Mouse (Mus musculus): ENCODE results near the gene Zbtb44. TPM values are rescaled to one million over a fixed set of nuclear protein-coding genes. Genes with fewer than 3 reads are reported as not detected.

Gene Zbtb44
- polyA plus RNA-seq, 1 experiment, result 12.3 TPM

DNA sequence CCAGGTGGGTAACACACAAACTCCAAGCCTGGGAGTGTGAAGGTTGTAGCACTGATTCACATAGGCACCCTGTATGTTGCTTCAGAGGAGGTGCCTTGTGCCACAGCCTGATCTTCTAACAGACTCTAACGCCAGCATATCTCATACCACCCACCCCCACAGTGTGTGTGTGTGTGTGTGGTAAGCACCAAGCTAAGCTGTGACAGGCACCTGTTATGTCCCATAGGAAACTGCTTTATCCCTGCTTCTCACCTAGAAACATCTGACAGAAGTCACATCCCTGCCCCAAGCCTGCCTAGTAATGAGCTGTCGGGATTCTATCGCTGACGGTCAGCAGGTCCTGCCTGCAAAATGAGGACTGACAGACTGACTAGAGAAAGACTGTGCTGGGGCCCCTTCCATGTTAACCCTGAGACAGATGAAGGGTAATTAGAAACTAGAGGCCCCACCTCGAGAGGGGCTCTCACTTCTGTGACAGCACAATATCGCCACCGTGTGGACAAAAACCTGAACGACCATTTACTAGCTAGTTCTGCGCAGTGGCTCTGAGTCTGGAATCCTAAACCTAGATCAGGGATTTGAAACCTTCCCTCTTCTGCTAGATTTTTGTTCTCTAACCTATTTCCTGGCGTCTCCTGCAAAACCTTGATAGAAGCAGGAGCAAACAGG, 55.8 kb downstream of the Zbtb44 start:
- H3K4me1 ChIP-seq (ENCODE audit: control insufficient read depth, insufficient read depth, insufficient read length, low read length), result no peaks in the 10 kb centered on the region
- no peak overlapping the region for H3K4me3 ChIP-seq (ENCODE audit: insufficient read depth, low read depth, low read length)
- H3K27ac ChIP-seq (replicated peaks; ENCODE audit: low read depth, low read length), result no peak overlapping the region

- Histone ChIP-seq H3K27ac (replicated peaks; ENCODE audit: low read depth, low read length) (no peak overlapping the region), H3K4me1 (ENCODE audit: control insufficient read depth, insufficient read depth, insufficient read length, low read length) (no peaks in the 10 kb centered on the region), H3K4me3 (ENCODE audit: insufficient read depth, low read depth, low read length) (no peak overlapping the region)
Observed at GRCm38 (mm10) chr9:31086754-31087145, 56.3 kb downstream of the Zbtb44 start.

DNA sequence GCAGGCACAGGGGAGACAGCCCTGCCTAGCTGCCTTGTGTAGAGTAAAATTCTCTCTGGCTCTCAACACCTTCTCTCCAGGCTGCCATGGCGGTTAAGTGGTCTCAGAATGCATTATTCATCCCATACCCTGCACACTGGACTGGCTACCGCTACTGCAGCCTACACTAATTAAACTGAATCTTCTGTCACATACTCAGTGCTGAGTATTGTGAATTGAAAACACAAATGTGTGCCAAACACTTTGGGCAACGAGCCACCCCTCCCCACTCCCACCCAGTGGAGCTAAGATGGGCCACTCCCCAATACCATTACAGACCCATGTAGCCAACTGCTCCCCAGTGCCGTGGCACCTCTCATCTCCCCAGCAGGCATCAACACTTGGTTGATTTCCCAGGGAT, 57.0 kb downstream of the Zbtb44 start:
- Histone ChIP-seq H3K27ac (replicated peaks; ENCODE audit: low read depth, low read length) (no peak overlapping the region), H3K4me1 (ENCODE audit: control insufficient read depth, insufficient read depth, insufficient read length, low read length) (no peaks in the 10 kb centered on the region), H3K4me3 (ENCODE audit: insufficient read depth, low read depth, low read length) (no peak overlapping the region)

GRCm38 (mm10) chr9:31088116-31088515, 57.7 kb downstream of the Zbtb44 start:
- Histone ChIP-seq H3K27ac (replicated peaks; ENCODE audit: low read depth, low read length) (no peak overlapping the region), H3K4me1 (ENCODE audit: control insufficient read depth, insufficient read depth, insufficient read length, low read length) (no peaks in the 10 kb centered on the region), H3K4me3 (ENCODE audit: insufficient read depth, low read depth, low read length) (no peak overlapping the region)

GRCm38 (mm10) chr9:31088883-31089282, 58.4 kb downstream of the Zbtb44 start:
- Histone ChIP-seq H3K4me1 (ENCODE audit: control insufficient read depth, insufficient read depth, insufficient read length, low read length) (no peaks in the 10 kb centered on the region), H3K4me3 (ENCODE audit: insufficient read depth, low read depth, low read length) (no peak overlapping the region), H3K27ac (replicated peaks; ENCODE audit: low read depth, low read length) (no peak overlapping the region)

- Histone ChIP-seq H3K4me1 (ENCODE audit: control insufficient read depth, insufficient read depth, insufficient read length, low read length) (no peaks in the 10 kb centered on the region), H3K4me3 (ENCODE audit: insufficient read depth, low read depth, low read length) (no peak overlapping the region)
Observed at GRCm38 (mm10) chr9:31089541-31089940, 59.1 kb downstream of the Zbtb44 start.

DNA sequence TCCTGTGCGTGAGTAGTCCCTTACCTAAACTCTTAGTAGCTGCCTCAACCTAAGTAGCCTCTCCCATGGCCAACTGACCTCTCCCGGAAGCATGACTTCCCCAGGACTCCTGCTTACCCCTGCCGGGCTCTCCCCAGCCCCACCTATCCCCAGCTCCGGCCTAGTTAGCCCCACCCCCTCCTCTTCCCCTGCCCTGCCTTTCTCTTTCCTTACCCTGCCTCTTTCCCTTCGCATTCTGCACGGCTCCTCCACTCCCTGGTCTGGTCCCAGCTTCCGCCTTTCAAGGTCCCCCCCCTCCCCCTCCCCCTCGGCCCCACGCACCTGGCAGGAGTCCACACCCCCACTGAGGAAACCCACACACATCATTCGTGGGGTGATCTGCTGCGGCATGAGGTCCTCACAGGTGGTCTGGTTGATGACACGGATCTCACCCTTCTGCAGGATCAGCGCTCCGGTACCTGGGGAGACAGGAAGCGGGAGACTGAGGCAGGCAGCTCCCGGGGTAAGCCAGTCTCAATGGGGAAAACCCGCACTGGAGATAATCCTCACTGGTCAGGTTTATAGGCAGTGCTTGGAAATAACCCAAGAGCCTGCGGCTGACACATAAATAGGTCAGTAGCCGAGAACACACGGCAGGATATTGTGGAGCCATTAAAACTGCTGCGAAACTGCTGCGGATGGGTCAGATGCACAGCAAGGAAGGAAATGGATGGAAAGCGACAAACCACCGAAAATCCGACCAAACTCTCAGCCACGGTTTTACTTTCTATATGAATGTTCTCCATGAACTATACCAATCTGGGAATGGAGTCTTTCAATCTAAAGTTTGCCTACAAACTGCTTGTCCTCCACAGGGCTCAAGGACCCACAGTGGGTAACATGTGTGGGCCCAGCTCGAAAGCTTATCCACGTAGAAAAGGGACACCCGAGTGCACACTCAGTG, 59.9 kb downstream of the Zbtb44 start:
- H3K4me3 ChIP-seq (ENCODE audit: insufficient read depth, low read depth, low read length), result no peak overlapping the region

More at GRCm38 (mm10) chr9:31089541-31089940, 59.1 kb downstream of the Zbtb44 start:
- H3K27ac ChIP-seq (replicated peaks; ENCODE audit: low read depth, low read length), result no peak overlapping the region

DNA sequence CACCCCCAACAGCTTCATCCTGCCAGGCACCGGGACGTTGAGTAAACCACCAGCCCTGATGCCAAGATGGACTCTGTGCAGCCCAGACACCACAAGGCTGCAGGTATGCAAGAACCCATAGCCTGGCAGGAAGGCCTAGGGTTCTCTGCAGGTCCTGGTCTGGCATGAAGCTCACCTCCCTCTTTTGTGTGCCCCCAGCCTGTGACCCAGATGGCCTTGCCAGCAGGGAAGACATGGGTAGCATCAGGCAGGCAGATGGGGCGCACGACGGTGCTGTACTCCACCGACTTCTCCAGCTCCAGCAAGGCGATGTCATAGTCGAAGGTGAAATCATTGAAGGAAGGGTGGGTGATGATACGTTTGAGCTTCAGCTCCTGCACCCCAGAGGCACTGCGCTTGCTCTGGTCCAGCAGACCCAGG, 60.7 kb downstream of the Zbtb44 start:
- no peak overlapping the region for H3K27ac ChIP-seq (replicated peaks; ENCODE audit: low read depth, low read length)
- H3K4me3 ChIP-seq (ENCODE audit: insufficient read depth, low read depth, low read length), result no peak overlapping the region
- H3K4me1 ChIP-seq (ENCODE audit: control insufficient read depth, insufficient read depth, insufficient read length, low read length), result no peaks in the 10 kb centered on the region

More for the DNA sequence above, 59.9 kb downstream of the Zbtb44 start:
- H3K4me1 ChIP-seq (ENCODE audit: control insufficient read depth, insufficient read depth, insufficient read length, low read length), result no peaks in the 10 kb centered on the region
- no peak overlapping the region for H3K27ac ChIP-seq (replicated peaks; ENCODE audit: low read depth, low read length)

DNA sequence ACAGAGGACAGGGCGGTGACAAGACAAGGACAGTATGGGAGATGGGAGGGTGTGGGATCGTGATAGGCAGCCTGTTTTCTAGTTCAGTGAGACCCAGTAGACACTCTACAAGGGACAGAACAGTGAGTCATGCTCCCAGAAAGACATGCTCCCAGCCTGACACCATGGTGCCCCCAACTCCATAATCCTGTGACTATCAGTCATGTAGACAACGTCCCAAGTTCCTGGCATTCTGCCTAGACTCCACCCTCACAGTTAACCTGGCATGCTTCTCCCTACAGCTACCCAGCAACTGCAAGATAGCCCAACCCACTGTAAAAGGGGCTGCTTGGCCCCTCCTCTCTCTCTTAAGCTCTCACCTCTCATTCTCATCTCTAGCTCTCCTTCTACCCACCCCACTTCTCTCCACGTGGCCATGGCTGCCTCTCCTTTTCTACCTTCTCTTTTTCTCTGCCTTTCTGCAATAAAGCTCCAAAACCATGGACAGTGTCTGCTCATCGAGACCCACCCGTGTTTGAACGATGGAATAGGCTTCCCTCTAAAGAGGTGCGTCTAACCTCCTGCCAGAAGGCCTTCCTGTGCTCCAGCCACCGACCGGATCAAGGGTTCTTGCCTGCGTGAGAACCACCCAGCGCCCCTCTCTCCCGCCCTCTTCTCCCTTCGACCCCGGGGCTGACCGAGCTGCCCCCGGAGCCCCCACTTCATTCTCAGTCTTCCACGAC, 61.8 kb downstream of the Zbtb44 start:
- no peaks in the 10 kb centered on the region for H3K4me1 ChIP-seq (ENCODE audit: control insufficient read depth, insufficient read depth, insufficient read length, low read length)
- no peak overlapping the region for H3K4me3 ChIP-seq (ENCODE audit: insufficient read depth, low read depth, low read length)
- no peak overlapping the region for H3K27ac ChIP-seq (replicated peaks; ENCODE audit: low read depth, low read length)

GRCm38 (mm10) chr9:31092833-31093195, 62.4 kb downstream of the Zbtb44 start:
- H3K4me3 ChIP-seq (ENCODE audit: insufficient read depth, low read depth, low read length), result no peak overlapping the region
- no peak overlapping the region for H3K27ac ChIP-seq (replicated peaks; ENCODE audit: low read depth, low read length)
- no peaks in the 10 kb centered on the region for H3K4me1 ChIP-seq (ENCODE audit: control insufficient read depth, insufficient read depth, insufficient read length, low read length)

DNA sequence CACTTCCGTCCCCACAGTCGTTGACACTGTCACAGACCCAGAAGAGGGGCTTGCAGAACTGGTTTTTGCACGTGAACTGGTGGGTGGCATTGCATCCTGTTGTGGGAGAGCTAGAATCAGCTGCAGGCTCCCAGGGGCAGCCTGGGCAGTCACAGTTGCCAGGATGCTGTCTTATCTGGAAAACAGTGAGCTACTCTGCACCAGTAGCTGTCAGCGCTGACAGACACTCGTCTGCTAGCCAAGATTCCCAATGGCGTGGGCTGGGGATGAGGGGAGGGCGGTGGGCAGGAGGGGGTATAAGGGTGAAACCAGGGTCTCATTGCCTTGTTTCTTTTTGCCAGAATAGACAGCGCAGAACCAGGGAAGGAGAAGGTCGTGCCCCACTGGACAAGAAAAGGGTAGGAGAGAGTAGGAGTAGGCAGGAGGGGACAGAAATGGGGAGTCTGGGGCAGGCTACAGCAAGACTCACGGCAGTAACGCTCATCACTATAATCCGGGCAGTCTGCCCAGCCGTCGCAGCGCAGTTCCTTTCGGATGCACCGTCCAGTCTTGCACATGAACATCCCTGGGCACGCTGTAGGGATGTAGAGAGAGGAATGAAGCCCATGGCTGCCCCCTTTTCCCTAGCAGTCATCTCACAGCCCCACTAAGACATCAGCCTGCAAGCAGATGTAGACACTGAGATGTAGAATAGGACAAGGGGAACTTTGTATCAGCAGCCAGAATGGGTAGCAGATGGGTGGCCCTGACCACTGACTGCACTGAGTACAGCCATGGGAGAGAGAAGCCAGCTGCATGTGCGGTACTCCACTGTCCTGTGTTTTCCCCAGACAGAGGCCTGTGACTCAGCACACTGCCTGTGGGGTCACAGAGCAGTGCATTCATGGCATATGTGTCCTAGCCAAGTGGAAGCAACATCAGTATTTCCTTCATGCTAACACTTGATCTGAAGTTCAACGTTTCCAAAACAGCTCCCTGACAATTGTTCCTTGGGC, 66.9 kb downstream of the Zbtb44 start:
- H3K4me1 ChIP-seq (ENCODE audit: control insufficient read depth, insufficient read depth, insufficient read length, low read length), result no peaks in the 10 kb centered on the region
- H3K27ac ChIP-seq (replicated peaks; ENCODE audit: low read depth, low read length), result no peak overlapping the region
- no peak overlapping the region for H3K4me3 ChIP-seq (ENCODE audit: insufficient read depth, low read depth, low read length)

DNA sequence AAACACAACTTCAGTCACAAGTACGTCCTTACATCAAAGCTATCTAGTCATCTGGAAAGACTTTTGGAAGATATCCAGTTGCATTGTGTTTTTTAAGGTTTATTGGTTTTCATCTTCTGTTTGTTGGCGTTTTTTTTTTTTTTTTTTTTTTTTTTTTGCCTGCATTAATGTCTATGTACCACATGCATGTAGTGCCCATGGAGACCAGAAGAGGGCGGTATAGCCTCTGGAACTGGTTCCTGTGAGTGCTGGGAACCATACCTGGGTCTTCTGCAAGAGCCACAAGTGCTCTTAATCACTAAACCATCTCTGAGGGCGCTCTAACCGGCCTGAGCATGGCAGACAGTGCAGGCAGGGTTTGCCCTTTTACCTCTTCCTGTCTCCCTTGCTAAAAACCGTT, 67.7 kb downstream of the Zbtb44 start:
- H3K27ac ChIP-seq (replicated peaks; ENCODE audit: low read depth, low read length), result no peak overlapping the region
- no peak overlapping the region for H3K4me3 ChIP-seq (ENCODE audit: insufficient read depth, low read depth, low read length)
- H3K4me1 ChIP-seq (ENCODE audit: control insufficient read depth, insufficient read depth, insufficient read length, low read length), result no peaks in the 10 kb centered on the region

DNA sequence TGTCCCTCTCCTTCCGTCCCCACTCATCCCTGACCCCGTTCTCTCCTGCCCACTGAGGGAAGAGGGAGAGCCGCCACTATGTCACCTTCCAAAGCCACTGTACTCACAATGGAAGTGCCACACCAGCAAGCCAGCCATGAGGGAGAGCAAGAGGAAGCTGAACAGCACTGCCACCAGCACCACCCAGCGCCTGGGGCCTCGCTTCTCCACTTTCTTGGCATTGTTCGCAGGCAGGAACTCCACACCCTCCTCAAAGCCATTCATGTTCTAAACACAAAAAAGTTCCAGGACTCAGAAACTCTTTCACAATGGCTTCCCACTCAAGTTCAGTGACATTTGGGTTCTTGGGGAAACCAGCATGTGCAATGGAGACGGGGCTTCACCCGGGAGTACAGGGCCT, 78.0 kb downstream of the Zbtb44 start:
- Histone ChIP-seq H3K4me3 (ENCODE audit: insufficient read depth, low read depth, low read length) (no peak overlapping the region), H3K4me1 (ENCODE audit: control insufficient read depth, insufficient read depth, insufficient read length, low read length) (no peaks in the 10 kb centered on the region), H3K27ac (replicated peaks; ENCODE audit: low read depth, low read length) (no peak overlapping the region)

DNA sequence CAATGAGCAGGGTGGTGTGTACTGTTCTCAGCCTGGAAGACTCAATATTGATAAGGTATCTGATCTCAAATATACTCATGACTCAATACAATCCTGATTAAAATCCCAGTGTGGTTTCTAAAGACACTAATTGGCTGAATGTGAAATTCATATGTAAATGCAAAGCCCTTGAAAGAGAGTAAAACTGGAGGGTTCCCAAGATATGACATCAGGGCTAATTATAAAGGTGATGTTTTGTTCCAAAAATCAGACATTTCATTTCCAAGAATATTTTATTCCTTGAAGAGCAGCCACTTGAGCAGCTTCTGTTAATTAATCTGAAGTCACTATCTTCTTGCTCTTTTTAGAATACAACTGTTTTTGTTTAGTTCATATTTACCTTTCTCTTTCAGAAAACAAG, 85.1 kb downstream of the Zbtb44 start:
- peaks cover 2% of the 10 kb centered on the region; the same call in 1 of the 2 replicates for H3K4me1 ChIP-seq (ENCODE audit: control insufficient read depth, insufficient read depth, insufficient read length, low read length)
- no peak overlapping the region for H3K4me3 ChIP-seq (ENCODE audit: insufficient read depth, low read depth, low read length)
- H3K27ac ChIP-seq (replicated peaks; ENCODE audit: low read depth, low read length), result no peak overlapping the region

All from brown adipose tissue, adult 24 weeks (tissue).